Mouse (Mus musculus) gastrocnemius, adult 2 months (tissue): Measurements from ENCODE around the gene Dpm1. TPM values are rescaled to one million over a fixed set of nuclear protein-coding genes. Genes with fewer than 3 reads are reported as not detected.

Experiments used
- DNase-seq: peaks from one replicate; pipeline ENCODE4 v3.0.0; 2022
- H3K27ac ChIP-seq: fragments of 200-600 bp; 2 replicates; pipeline ENCODE4 v1.8.1; 2022; ENCODE audit warnings: mild to moderate bottlenecking
- H3K4me3 ChIP-seq: fragments of 200-600 bp; 2 replicates; pipeline ENCODE4 v1.8.1; 2022; ENCODE audit warnings: mild to moderate bottlenecking, moderate library complexity
- CTCF ChIP-seq: fragments of 200-600 bp; IDR thresholded peaks from 2 replicates; pipeline ENCODE4 v1.8.1; 2022; ENCODE audit warnings: antibody characterized with exemption, mild to moderate bottlenecking, moderate library complexity
- intact Hi-C: fragments of 180-260 bp; cut with DNase I; formaldehyde crosslinking; loops from one replicate; pipeline ENCODE4 v1.15.1; 2025
- microRNA-seq: library from miRNA; unstranded; fragments of <30 nt; microRNA quantifications from one replicate; pipeline ENCODE4 v1.2.0, GENCODE M21; 2021
- total RNA-seq, 2 experiments: library from RNA; stranded (reverse); gene quantifications; 2 replicates each; pipeline ENCODE4 v1.2.3; 2021

The Dpm1 gene
- total RNA-seq, 2 experiments from 2014 or later, result 71.4 to 81.4 TPM

- DNase-seq, result peak; percentile 80
- intact Hi-C loops, result no loop called here
- peak overlapping the region; percentile 68 for H3K27ac ChIP-seq
- peak overlapping the region; percentile 70 for H3K4me3 ChIP-seq
- no peak for TF ChIP-seq CTCF
Measured at GRCm38 (mm10) chr2:168170167-168170685, 60.2 kb downstream of the Dpm1 start.

GRCm38 (mm10) chr2:168169800-168170113, 60.6 kb downstream of the Dpm1 start:
- DNase-seq, result no peak
- peak overlapping the region; percentile 68 for H3K27ac ChIP-seq
- peak overlapping the region; percentile 70 for H3K4me3 ChIP-seq
- no peak for TF ChIP-seq CTCF
- intact Hi-C loops, result no loop called here

GRCm38 (mm10) chr2:168168892-168169799, 61.2 kb downstream of the Dpm1 start:
- intact Hi-C loops, result no loop called here
- Histone ChIP-seq H3K4me3 (peak overlapping the region; percentile 70), H3K27ac (no peak overlapping the region)
- DNase-seq, result no peak
- no peak for TF ChIP-seq CTCF

GRCm38 (mm10) chr2:168167781-168168180, 62.6 kb downstream of the Dpm1 start:
- Histone ChIP-seq H3K27ac (no peak overlapping the region), H3K4me3 (no peak overlapping the region)
- DNase-seq, result no peak
- no peak for TF ChIP-seq CTCF
- intact Hi-C loops, result no loop called here

GRCm38 (mm10) chr2:168166750-168167460, 63.5 kb downstream of the Dpm1 start:
- Histone ChIP-seq H3K4me3 (no peak overlapping the region), H3K27ac (no peak overlapping the region)
- DNase-seq, result no peak
- intact Hi-C loops, result no loop called here
- TF ChIP-seq CTCF, result no peak

GRCm38 (mm10) chr2:168161978-168162377, 68.4 kb downstream of the Dpm1 start:
- no peak for TF ChIP-seq CTCF
- DNase-seq, result no peak
- H3K4me3 ChIP-seq, result peak overlapping the region; percentile 53
- intact Hi-C loops, result no loop called here
- no peak overlapping the region for H3K27ac ChIP-seq

- peak overlapping the region; percentile 53 for H3K4me3 ChIP-seq
- H3K27ac ChIP-seq, result no peak overlapping the region
- DNase-seq, result no peak
- intact Hi-C loops, result no loop called here
- no peak for TF ChIP-seq CTCF
Measured at GRCm38 (mm10) chr2:168161514-168161971, 68.8 kb downstream of the Dpm1 start.

- no peak for DNase-seq
- intact Hi-C loops, result no loop called here
- no peak overlapping the region for H3K27ac ChIP-seq
- H3K4me3 ChIP-seq, result no peak overlapping the region
- TF ChIP-seq CTCF, result no peak
Measured at GRCm38 (mm10) chr2:168160370-168160930, 69.9 kb downstream of the Dpm1 start.

Small RNAs within 50 kb of the gene (microRNA-seq; reads per million reads assigned to microRNA genes)
- gene Gm24561, result not detected

Other genes starting within 250 kb of the Dpm1 start
- gene Ripor3, start 220.0 kb downstream of the Dpm1 start, total RNA-seq, result under 1 TPM; 0.20 to 0.33 TPM
- 1 to 10 TPM in 1 of 2 experiments, under 1 TPM in 1; 0.66 to 1.7 TPM for gene Pard6b, start 149.6 kb downstream of the Dpm1 start, total RNA-seq
- 10 to 100 TPM; 14.6 to 16.2 TPM for gene Adnp, start 23.5 kb downstream of the Dpm1 start, total RNA-seq
- 10 to 100 TPM; 10.1 to 13.0 TPM for gene Gm20716, start 227 bp downstream of the Dpm1 start, total RNA-seq
- 1 to 10 TPM; 4.0 to 4.7 TPM for gene Mocs3, start within 50 bp of the Dpm1 start, total RNA-seq
- gene Kcng1, start 51.1 kb upstream of the Dpm1 start, total RNA-seq, result under 1 TPM in 1 of 2 experiments, not detected in 1; 0.39 TPM